Mouse (Mus musculus): Measurements from ENCODE around the gene Gm11084.

DNA sequence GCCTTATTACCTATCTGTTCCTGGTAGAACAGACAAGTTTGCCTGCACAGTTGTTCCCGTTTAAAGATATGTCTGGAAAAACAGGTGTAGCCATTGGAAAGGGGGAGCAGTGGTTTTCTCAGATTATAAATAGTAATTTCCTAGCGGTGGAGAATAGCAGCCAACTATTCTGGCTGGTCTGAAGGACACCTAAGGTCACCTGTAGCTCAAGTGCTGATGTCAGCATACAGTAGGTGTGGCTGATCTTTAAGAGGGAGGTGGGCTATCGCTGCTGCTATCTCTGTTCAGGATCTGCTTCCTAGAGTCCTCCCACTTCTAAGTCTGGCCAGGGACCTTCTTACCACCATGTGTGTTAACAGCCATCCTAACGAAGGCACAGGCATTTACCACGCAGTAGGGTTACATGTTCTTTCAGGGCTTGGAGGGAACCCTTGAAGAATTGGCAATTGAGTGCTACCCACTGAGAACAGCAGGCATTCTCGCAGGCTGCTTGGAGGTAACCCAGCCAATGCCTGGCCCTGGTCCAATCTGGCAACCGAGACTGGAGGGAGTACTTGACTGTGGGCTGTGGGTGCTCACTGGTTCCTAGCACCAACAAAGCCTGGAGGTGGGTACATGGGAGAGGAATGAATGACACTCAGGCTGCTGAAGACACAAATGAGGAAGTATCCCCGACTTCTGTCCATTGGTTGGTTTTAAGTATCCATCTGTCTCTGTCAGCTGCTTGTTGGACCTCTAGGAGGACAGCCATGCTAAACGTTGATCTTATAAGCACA is 33.0 kb upstream of the Gm11084 start:
- TF ChIP-seq CTCF (IDR thresholded peaks at IDR 0.05; ENCODE audit: extremely low read depth, insufficient read depth, low read length) (no peak), POLR2A (IDR thresholded peaks at IDR 0.05; ENCODE audit: extremely low read depth, insufficient read depth, low read length) (no peak)
